Mouse (Mus musculus): ENCODE results near the gene Rpl18. TPM values are rescaled to one million over a fixed set of nuclear protein-coding genes. Genes with fewer than 3 reads are reported as not detected.

The Rpl18 gene
- polyA plus RNA-seq (2012; fragmentation: generic; extraction: Trizol), result 3,224 TPM

- peaks cover 48% of the 10 kb centered on the region for H3K79me2 ChIP-seq (ENCODE audit: control insufficient read depth, insufficient read depth)
- H3K4me3 ChIP-seq, result peak within 1 kb of the TSS; percentile 96
- H3K27me3 ChIP-seq (ENCODE audit: control insufficient read depth, insufficient read depth, insufficient read length), result no peaks in the 10 kb centered on the region
- H3ac ChIP-seq (ENCODE audit: control insufficient read depth, insufficient read length), result peak within 1 kb of the TSS; percentile 26
- TF ChIP-seq POLR2A (IDR thresholded peaks at IDR 0.05; ENCODE audit: insufficient read length, low read depth) (peak; percentile 67), TCF3 (IDR thresholded peaks at IDR 0.05; ENCODE audit: insufficient read length, low read depth) (no peak), POLR2AphosphoS2 (IDR thresholded peaks at IDR 0.05; ENCODE audit: insufficient read length, low read depth) (peak; percentile 91), MYOD1 (IDR thresholded peaks at IDR 0.05; ENCODE audit: control insufficient read depth in 1 of 3, insufficient read length in 2 of 3, low read depth in 2 of 3) (peak in 1 of 3 experiments; percentile 20), E2F4 (IDR thresholded peaks at IDR 0.05; ENCODE audit: insufficient read depth) (peak; percentile 50), CEBPB (IDR thresholded peaks at IDR 0.05; ENCODE audit: insufficient read depth, poor library complexity, severe bottlenecking) (no peak)
- peak within 1 kb of the TSS; percentile 84 for H3K4me2 ChIP-seq (ENCODE audit: low read depth)
- H3K36me3 ChIP-seq (ENCODE audit: control insufficient read depth, insufficient read depth), result no peaks in the 10 kb centered on the region
These were observed at the start of gene Rpl18 for GRCm38 (mm10) chr7:45715090-45715708. Gene Rpl18 (plus strand): TSS chr7:45715457.

- Histone ChIP-seq H3K4me3 (no peak within 1 kb of the TSS), H3K27me3 (ENCODE audit: control insufficient read depth, insufficient read depth, insufficient read length) (no peaks in the 10 kb centered on the region), H3K79me2 (ENCODE audit: control insufficient read depth, insufficient read depth) (no peaks in the 10 kb centered on the region), H3K4me2 (ENCODE audit: low read depth) (no peak within 1 kb of the TSS), H3K36me3 (ENCODE audit: control insufficient read depth, insufficient read depth) (no peaks in the 10 kb centered on the region), H3ac (ENCODE audit: control insufficient read depth, insufficient read length) (no peak within 1 kb of the TSS)
- no peak for TF ChIP-seq POLR2AphosphoS2 (IDR thresholded peaks at IDR 0.05; ENCODE audit: insufficient read length, low read depth)
- TF ChIP-seq SRF (IDR thresholded peaks at IDR 0.05; ENCODE audit: control insufficient read depth, insufficient read length, low read depth), result no peak
- TF ChIP-seq MAX (IDR thresholded peaks at IDR 0.05; ENCODE audit: low read depth), result no peak
- TF ChIP-seq TCF3 (IDR thresholded peaks at IDR 0.05; ENCODE audit: insufficient read length, low read depth), result no peak
- TF ChIP-seq TCF12 (IDR thresholded peaks at IDR 0.05; ENCODE audit: insufficient read depth, poor library complexity, severe bottlenecking), result no peak
- no peak for TF ChIP-seq E2F4 (IDR thresholded peaks at IDR 0.05; ENCODE audit: insufficient read depth)
- TF ChIP-seq MYOD1 (IDR thresholded peaks at IDR 0.05; ENCODE audit: control insufficient read depth in 1 of 3, insufficient read length in 2 of 3, low read depth in 2 of 3), result no peak
- TF ChIP-seq USF1 (IDR thresholded peaks at IDR 0.05; ENCODE audit: low read depth), result no peak
These were observed 49.1 kb upstream of the Rpl18 start, which contains the start of gene Fut2 for GRCm38 (mm10) chr7:45666161-45666560. Gene Fut2 (minus strand): TSS chr7:45666394.

- Histone ChIP-seq H3K4me2 (ENCODE audit: low read depth) (no peak overlapping the region), H3K4me3 (no peak overlapping the region), H3K36me3 (ENCODE audit: control insufficient read depth, insufficient read depth) (no peaks in the 10 kb centered on the region), H3ac (ENCODE audit: control insufficient read depth, insufficient read length) (no peak overlapping the region), H3K27me3 (ENCODE audit: control insufficient read depth, insufficient read depth, insufficient read length) (no peaks in the 10 kb centered on the region), H3K79me2 (ENCODE audit: control insufficient read depth, insufficient read depth) (no peaks in the 10 kb centered on the region)
- TF ChIP-seq MYOD1 (IDR thresholded peaks at IDR 0.05; ENCODE audit: control insufficient read depth in 1 of 3, insufficient read length in 2 of 3, low read depth in 2 of 3) (peak in 2 of 3 experiments; percentile 57 to 64), MYOG (IDR thresholded peaks at IDR 0.05; ENCODE audit: control insufficient read depth in 1 of 3, insufficient read depth in 1 of 3, insufficient read length in 2 of 3, low read depth in 2 of 3) (peak in 2 of 3 experiments; percentile 13 to 22), MAX (IDR thresholded peaks at IDR 0.05; ENCODE audit: low read depth) (no peak), USF1 (IDR thresholded peaks at IDR 0.05; ENCODE audit: low read depth) (no peak), POLR2A (IDR thresholded peaks at IDR 0.05; ENCODE audit: insufficient read length, low read depth) (no peak), POLR2AphosphoS2 (IDR thresholded peaks at IDR 0.05; ENCODE audit: insufficient read length, low read depth) (no peak), REST (IDR thresholded peaks at IDR 0.05; ENCODE audit: insufficient read depth, insufficient read length) (no peak)
These were observed 47.5 kb upstream of the Rpl18 start for GRCm38 (mm10) chr7:45667761-45668160.

GRCm38 (mm10) chr7:45668921-45669320 lies 46.3 kb upstream of the Rpl18 start:
- Histone ChIP-seq H3K4me2 (ENCODE audit: low read depth) (no peak overlapping the region), H3K36me3 (ENCODE audit: control insufficient read depth, insufficient read depth) (no peaks in the 10 kb centered on the region), H3K27me3 (ENCODE audit: control insufficient read depth, insufficient read depth, insufficient read length) (no peaks in the 10 kb centered on the region), H3K79me2 (ENCODE audit: control insufficient read depth, insufficient read depth) (no peaks in the 10 kb centered on the region), H3K4me3 (no peak overlapping the region), H3ac (ENCODE audit: control insufficient read depth, insufficient read length) (no peak overlapping the region)
- no peak for TF ChIP-seq MYOD1 (IDR thresholded peaks at IDR 0.05; ENCODE audit: control insufficient read depth in 1 of 3, insufficient read length in 2 of 3, low read depth in 2 of 3)
- no peak for TF ChIP-seq POLR2A (IDR thresholded peaks at IDR 0.05; ENCODE audit: insufficient read length, low read depth)
- TF ChIP-seq MYOG (IDR thresholded peaks at IDR 0.05; ENCODE audit: control insufficient read depth in 1 of 3, insufficient read depth in 1 of 3, insufficient read length in 2 of 3, low read depth in 2 of 3), result no peak
- TF ChIP-seq E2F4 (IDR thresholded peaks at IDR 0.05; ENCODE audit: insufficient read depth), result no peak
- no peak for TF ChIP-seq MAX (IDR thresholded peaks at IDR 0.05; ENCODE audit: low read depth)
- TF ChIP-seq TCF3 (IDR thresholded peaks at IDR 0.05; ENCODE audit: insufficient read length, low read depth), result no peak
- TF ChIP-seq REST (IDR thresholded peaks at IDR 0.05; ENCODE audit: insufficient read depth, insufficient read length), result no peak
- no peak for TF ChIP-seq USF1 (IDR thresholded peaks at IDR 0.05; ENCODE audit: low read depth)
- TF ChIP-seq CEBPB (IDR thresholded peaks at IDR 0.05; ENCODE audit: insufficient read depth, poor library complexity, severe bottlenecking), result no peak
- TF ChIP-seq SRF (IDR thresholded peaks at IDR 0.05; ENCODE audit: control insufficient read depth, insufficient read length, low read depth), result no peak

- H3K27me3 ChIP-seq (ENCODE audit: control insufficient read depth, insufficient read depth, insufficient read length), result no peaks in the 10 kb centered on the region
- no peak overlapping the region for H3K4me3 ChIP-seq
- no peak overlapping the region for H3ac ChIP-seq (ENCODE audit: control insufficient read depth, insufficient read length)
- no peaks in the 10 kb centered on the region for H3K36me3 ChIP-seq (ENCODE audit: control insufficient read depth, insufficient read depth)
- TF ChIP-seq POLR2A (IDR thresholded peaks at IDR 0.05; ENCODE audit: insufficient read length, low read depth) (no peak), POLR2AphosphoS2 (IDR thresholded peaks at IDR 0.05; ENCODE audit: insufficient read length, low read depth) (no peak)
- H3K4me2 ChIP-seq (ENCODE audit: low read depth), result no peak overlapping the region
- no peaks in the 10 kb centered on the region for H3K79me2 ChIP-seq (ENCODE audit: control insufficient read depth, insufficient read depth)
These were observed 37.5 kb upstream of the Rpl18 start for GRCm38 (mm10) chr7:45677627-45678295.
